28 mouse cellular contexts compared by ENCODE assay signal in the genomic region with DNA sequence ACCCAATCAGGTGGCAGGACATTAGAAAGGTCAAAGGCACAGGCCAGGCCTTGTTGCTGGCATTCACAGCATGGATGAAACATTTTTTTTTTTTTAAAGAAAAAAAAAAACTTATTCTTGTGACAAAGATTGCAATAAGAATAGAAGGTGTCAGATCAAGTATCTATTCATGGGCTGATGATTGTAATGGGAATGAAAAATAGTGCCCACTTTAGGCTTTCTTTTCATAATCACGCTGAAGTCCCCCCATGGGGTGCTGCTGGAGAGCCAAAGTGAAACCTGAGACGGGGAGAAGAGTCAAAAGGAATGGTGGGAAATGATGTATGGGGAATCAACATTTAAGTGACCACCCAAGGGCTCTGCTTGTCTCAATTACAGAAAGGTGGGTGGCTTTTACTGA.
DNase-seq lines count a peak whose midpoint lies in the region; ATAC-seq and TF ChIP-seq lines count a peak whose summit lies in the region.
"Had no signal": no experiment of that assay in that cellular context is flagged by ENCODE, and none has a peak within 500 bp of the region (broad histone marks: within the 10 kb centered on the region; RNA-seq: fewer than 3 reads in every experiment).

No protein-coding gene starts in this region.

- ATAC-seq in hindbrain, embryonic 11.5 days (ENCODE audit: low FRiP score) = no peak
- ATAC-seq in hindbrain, embryonic 14.5 days (ENCODE audit: low FRiP score) = no peak
- no peak for ATAC-seq in erythroid progenitor cell, adult 5-6 weeks (replicated peaks; ENCODE audit: low FRiP score, poor library complexity, severe bottlenecking)
- ATAC-seq: CD4-positive, CD25-positive, alpha-beta regulatory T cell, adult 4 months; intestine, postnatal 0 days; midbrain, embryonic 13.5 days had no signal

- WGBS in hindbrain, embryonic 11.5 days = 19% methylated on average over 2 of the region's 2 CpGs
- WGBS in hindbrain, embryonic 14.5 days = 15% methylated on average over 2 of the region's 2 CpGs

- in situ Hi-C loops in ES-E14 (cut with MboI; ENCODE audit: low sequenced_read_pairs in 2 of 2, unreplicated experiment in 2 of 2) = no loop called here

- no peaks in the 10 kb centered on the region for H3K9me3 ChIP-seq in hindbrain, embryonic 11.5 days (ENCODE audit: control insufficient read depth, low read length)
- H3K9me3 ChIP-seq in hindbrain, embryonic 14.5 days (ENCODE audit: control insufficient read depth, low read length) = no peaks in the 10 kb centered on the region
- no peaks in the 10 kb centered on the region for H3K9me3 ChIP-seq in ES-E14 (ENCODE audit: control insufficient read depth, insufficient read depth, low read depth, low read length)
- H3K9me3 ChIP-seq: embryonic facial prominence, embryonic 13.5 days; forebrain, embryonic 12.5 days; hindbrain, embryonic 12.5 days; limb, embryonic 12.5 days; liver, embryonic 15.5 days; lung, embryonic 15.5 days; midbrain, embryonic 13.5 days had no signal

- DNase-seq in hindbrain, embryonic 11.5 days (ENCODE audit: low spot score) = peak; percentile 8
- no peak for DNase-seq in hindbrain, embryonic 14.5 days (ENCODE audit: low spot score)
- peak; percentile 21 for DNase-seq in ES-E14 (ENCODE audit: low read depth, low spot score)
- peak; percentile 14 for DNase-seq in brain, embryonic 14.5 days (ENCODE audit: low read depth)
- peak; percentile 35 for DNase-seq in mesoderm, embryonic 11.5 days (ENCODE audit: low read depth, low spot score)
- DNase-seq in spleen, postnatal 36 days (ENCODE audit: low spot score in 2 of 2) = no peak
- DNase-seq: adrenal gland, postnatal 14 days; cerebellum, adult 11-12 months; cerebellum, adult 9-11 months; gastrocnemius, postnatal 10 days; heart, postnatal 14 days; kidney, adult 9 months; kidney, postnatal 10 days; layer of hippocampus, adult 9-11 months; spleen, adult 18-20 months; thymus, postnatal 4 days had no signal

- no peak overlapping the region for H3K4me3 ChIP-seq in hindbrain, embryonic 11.5 days (ENCODE audit: low read depth, low read length)
- no peak overlapping the region for H3K4me3 ChIP-seq in hindbrain, embryonic 14.5 days (replicated peaks; ENCODE audit: low read length)
- no peak overlapping the region for H3K4me3 ChIP-seq in ES-E14 (ENCODE audit: insufficient read depth in 1 of 2, low read depth in 1 of 2, low read length in 2 of 2, poor library complexity in 1 of 2, severe bottlenecking in 1 of 2)
- H3K4me3 ChIP-seq: embryonic facial prominence, embryonic 13.5 days; forebrain, embryonic 12.5 days; hindbrain, embryonic 12.5 days; left cerebral cortex, adult 2 months; limb, embryonic 12.5 days; liver, embryonic 15.5 days; lung, embryonic 15.5 days; midbrain, embryonic 13.5 days had no signal

- no peak overlapping the region for H3K9ac ChIP-seq in hindbrain, embryonic 11.5 days (ENCODE audit: low read depth, low read length)
- H3K9ac ChIP-seq in hindbrain, embryonic 14.5 days = no peak overlapping the region
- no peak overlapping the region for H3K9ac ChIP-seq in ES-E14 (ENCODE audit: insufficient read depth, low read depth, low read length, poor library complexity, severe bottlenecking)
- H3K9ac ChIP-seq: embryonic facial prominence, embryonic 13.5 days; forebrain, embryonic 12.5 days; hindbrain, embryonic 12.5 days; limb, embryonic 12.5 days; liver, embryonic 15.5 days; lung, embryonic 15.5 days; midbrain, embryonic 13.5 days had no signal

- no peaks in the 10 kb centered on the region for H3K36me3 ChIP-seq in hindbrain, embryonic 11.5 days (ENCODE audit: control insufficient read depth, insufficient read depth, low read length)
- H3K36me3 ChIP-seq in hindbrain, embryonic 14.5 days (replicated peaks; ENCODE audit: control insufficient read depth, insufficient read depth) = no peaks in the 10 kb centered on the region
- H3K36me3 ChIP-seq in ES-E14 (ENCODE audit: control insufficient read depth, insufficient read depth, low read length, poor library complexity, severe bottlenecking) = no peaks in the 10 kb centered on the region
- H3K36me3 ChIP-seq: embryonic facial prominence, embryonic 13.5 days; forebrain, embryonic 12.5 days; hindbrain, embryonic 12.5 days; limb, embryonic 12.5 days; liver, embryonic 15.5 days; lung, embryonic 15.5 days; midbrain, embryonic 13.5 days had no signal

- no peaks in the 10 kb centered on the region for H3K27me3 ChIP-seq in hindbrain, embryonic 11.5 days (ENCODE audit: control insufficient read depth, insufficient read depth, low read length)
- no peaks in the 10 kb centered on the region for H3K27me3 ChIP-seq in hindbrain, embryonic 14.5 days (ENCODE audit: control insufficient read depth, insufficient read depth, low read length)
- H3K27me3 ChIP-seq: embryonic facial prominence, embryonic 13.5 days; forebrain, embryonic 12.5 days; hindbrain, embryonic 12.5 days; limb, embryonic 12.5 days; liver, embryonic 15.5 days; lung, embryonic 15.5 days; midbrain, embryonic 13.5 days had no signal

- H3K4me1 ChIP-seq in hindbrain, embryonic 11.5 days (replicated peaks; ENCODE audit: control insufficient read depth, insufficient read depth, low read length) = no peaks in the 10 kb centered on the region
- H3K4me1 ChIP-seq in hindbrain, embryonic 14.5 days (replicated peaks; ENCODE audit: control insufficient read depth, insufficient read depth, low read length) = no peaks in the 10 kb centered on the region
- 0 out of 4 replicates have a peak, but pooled peaks cover 0 to 2% of the 10 kb centered on the region in 2 experiments for H3K4me1 ChIP-seq in ES-E14 (ENCODE audit: control insufficient read depth in 2 of 2, insufficient read depth in 2 of 2, low read length in 2 of 2, poor library complexity in 1 of 2)
- H3K4me1 ChIP-seq: embryonic facial prominence, embryonic 13.5 days; forebrain, embryonic 12.5 days; hindbrain, embryonic 12.5 days; limb, embryonic 12.5 days; liver, embryonic 15.5 days; lung, embryonic 15.5 days; midbrain, embryonic 13.5 days had no signal

- TF ChIP-seq CTCF in brain, embryonic 14.5 days (IDR thresholded peaks at IDR 0.05; ENCODE audit: borderline replicate concordance, extremely low read depth, insufficient read depth, insufficient read length) = no peak

- no peak for TF ChIP-seq POLR2A in brain, embryonic 14.5 days (IDR thresholded peaks at IDR 0.05; ENCODE audit: borderline replicate concordance, extremely low read depth, insufficient read depth, insufficient read length, poor library complexity, severe bottlenecking)

- H3K4me2 ChIP-seq in hindbrain, embryonic 11.5 days (replicated peaks; ENCODE audit: low read depth, low read length) = no peak overlapping the region
- H3K4me2 ChIP-seq in hindbrain, embryonic 14.5 days (replicated peaks) = no peak overlapping the region
- H3K4me2 ChIP-seq: embryonic facial prominence, embryonic 13.5 days; forebrain, embryonic 12.5 days; hindbrain, embryonic 12.5 days; limb, embryonic 12.5 days; liver, embryonic 15.5 days; lung, embryonic 15.5 days; midbrain, embryonic 13.5 days had no signal

- H3K27ac ChIP-seq in hindbrain, embryonic 11.5 days (ENCODE audit: low read depth, low read length) = no peak overlapping the region
- H3K27ac ChIP-seq in hindbrain, embryonic 14.5 days = no peak overlapping the region
- H3K27ac ChIP-seq in ES-E14 (ENCODE audit: insufficient read depth, low read depth, low read length, poor library complexity, severe bottlenecking) = no peak overlapping the region
- H3K27ac ChIP-seq: embryonic facial prominence, embryonic 13.5 days; forebrain, embryonic 12.5 days; hindbrain, embryonic 12.5 days; left cerebral cortex, adult 2 months; limb, embryonic 12.5 days; liver, embryonic 15.5 days; lung, embryonic 15.5 days; midbrain, embryonic 13.5 days; stomach, postnatal 0 days had no signal

TF ChIP-seq in ES-E14, 5 proteins besides CTCF, POLR2A, EP300 and RAD21:
- TF ChIP-seq ZNF384 (IDR thresholded peaks at IDR 0.05; ENCODE audit: low read depth, low read length) (peak; percentile 74), MAFK (IDR thresholded peaks at IDR 0.05; ENCODE audit: insufficient read depth, low read depth, low read length) (no peak)

Comparison
In these comparisons a context has a peak if more than half of its experiments do, and no peak if none do; other contexts are left out.
1. DNase-seq: peak in hindbrain, embryonic 11.5 days (single experiment), ES-E14 (single experiment), brain, embryonic 14.5 days (single experiment) and mesoderm, embryonic 11.5 days (single experiment); none in hindbrain, embryonic 14.5 days (single experiment) and spleen, postnatal 36 days (0 of 2).